Mouse (Mus musculus) stomach, postnatal 0 days (tissue): Measurements from ENCODE around the gene Zfp622. TPM values are rescaled to one million over a fixed set of nuclear protein-coding genes. Genes with fewer than 3 reads are reported as not detected.

Experiments
- ATAC-seq: fragments of 200-750 bp; cut with Nextera tagmentation; 2 replicates; pipeline ENCODE4 v1.8.0; 2017; ENCODE audit not compliant: low FRiP score, low TSS enrichment
- DNase-seq: peaks from one replicate; pipeline ENCODE4 v3.0.0-alpha.2; 2016; ENCODE audit warnings: low spot score
- H3K27ac ChIP-seq: fragments of 300-500 bp; sonication (generic); replicated peaks from 2 replicates; pipeline ENCODE4 v1.5.1; 2014; ENCODE audit warnings: mild to moderate bottlenecking, control low read depth
- H3K27me3 ChIP-seq: fragments of 300-500 bp; sonication (generic); 2 replicates; pipeline ENCODE4 v1.6.1; 2014; ENCODE audit warnings: low read length; ENCODE audit not compliant: control insufficient read depth, insufficient read depth
- H3K36me3 ChIP-seq: fragments of 300-500 bp; sonication (generic); 2 replicates; pipeline ENCODE4 v1.6.1; 2014; ENCODE audit warnings: low read length, mixed read lengths; ENCODE audit not compliant: control insufficient read depth, insufficient read depth
- H3K4me1 ChIP-seq: fragments of 300-500 bp; sonication (generic); replicated peaks from 2 replicates; pipeline ENCODE4 v1.6.1; 2014; ENCODE audit warnings: antibody characterized with exemption; ENCODE audit not compliant: control insufficient read depth, insufficient read depth
- H3K4me2 ChIP-seq: fragments of 300-500 bp; sonication (generic); replicated peaks from 2 replicates; pipeline ENCODE4 v1.6.1; 2014; ENCODE audit warnings: low read depth, mild to moderate bottlenecking, control low read depth, moderate library complexity
- H3K4me3 ChIP-seq: fragments of 300-500 bp; sonication (generic); 2 replicates; pipeline ENCODE4 v1.5.1; 2014; ENCODE audit warnings: low read depth, low read length, control low read depth
- H3K9ac ChIP-seq: fragments of 300-500 bp; sonication (generic); 2 replicates; pipeline ENCODE4 v1.6.1; 2014; ENCODE audit warnings: mild to moderate bottlenecking, low read length, control low read depth, mixed read lengths
- H3K9me3 ChIP-seq: fragments of 300-500 bp; sonication (generic); 2 replicates; pipeline ENCODE4 v1.6.1; 2016; ENCODE audit warnings: low read length; ENCODE audit not compliant: control insufficient read depth
- CTCF ChIP-seq: IDR thresholded peaks from 2 replicates; pipeline ENCODE4 v1.5.1; 2016; ENCODE audit warnings: antibody characterized with exemption, low read depth, mild to moderate bottlenecking, moderate library complexity
- EP300 ChIP-seq: optimal IDR thresholded peaks from 2 replicates; pipeline ENCODE3; 2016; ENCODE audit warnings: antibody characterized with exemption
- WGBS: fragments of 180-500 bp; shearing (Covaris S2); extraction: QIAGEN DNeasy Blood & Tissue Kit; methylation state at CpG from one replicate; pipeline ENCODE4 v1.1.7; 2014; 5-methylcytosine and 5-hydroxymethylcytosine counted together
- polyA plus RNA-seq: library from polyadenylated mRNA; unstranded; fragments of >200 nt; fragmentation: Nextera tagmentation; extraction: Ambion mirVana; gene quantifications from 2 replicates; pipeline ENCODE4 v1.2.1, GENCODE M21; 2015

The Zfp622 gene
- polyA plus RNA-seq, 1 experiment from 2014 or later: 20.1 TPM

- H3K4me1 ChIP-seq: no peaks in the 10 kb centered on the region
- WGBS: 70% methylated on average over 26 of the region's 26 CpGs
- H3K36me3 ChIP-seq: no peaks in the 10 kb centered on the region
- DNase-seq (peak; percentile 9), ATAC-seq (peak; percentile 36; the same call in 1 of the 2 replicates)
- no peak overlapping the region for H3K9ac ChIP-seq
- no peak overlapping the region for H3K4me3 ChIP-seq
- H3K9me3 ChIP-seq: no peaks in the 10 kb centered on the region
- H3K27me3 ChIP-seq: no peaks in the 10 kb centered on the region
- TF ChIP-seq EP300 (no peak), CTCF (no peak)
- H3K27ac ChIP-seq: no peak overlapping the region
- no peak overlapping the region for H3K4me2 ChIP-seq
These were observed 35.6 kb upstream of the Zfp622 start for GRCm38 (mm10) chr15:25948257-25949223.

DNA sequence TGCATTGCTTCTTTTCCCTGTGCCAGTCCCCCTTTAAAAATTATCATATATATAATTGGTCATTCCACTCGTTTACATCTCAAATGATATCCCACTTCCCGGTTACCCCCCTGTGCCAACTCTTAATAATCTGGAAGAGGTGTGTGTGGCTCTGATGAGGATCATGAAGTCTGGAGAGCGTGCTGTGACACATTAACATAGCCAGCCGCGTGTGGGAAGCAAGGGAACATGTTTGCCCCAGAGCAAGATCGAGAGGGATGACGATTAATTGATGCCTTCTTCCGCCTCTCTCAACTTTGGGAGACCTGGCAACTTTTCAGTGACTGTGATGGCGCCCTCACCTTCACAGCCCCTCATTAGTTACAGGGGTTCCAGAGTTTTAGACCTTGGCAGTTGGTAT lies 34.5 kb upstream of the Zfp622 start:
- H3K9me3 ChIP-seq: no peaks in the 10 kb centered on the region
- no peak overlapping the region for H3K9ac ChIP-seq
- no peaks in the 10 kb centered on the region for H3K36me3 ChIP-seq
- TF ChIP-seq CTCF (no peak), EP300 (no peak)
- no peak for DNase-seq
- no peaks in the 10 kb centered on the region for H3K4me1 ChIP-seq
- H3K4me2 ChIP-seq: no peak overlapping the region
- ATAC-seq: no peak
- H3K27ac ChIP-seq: no peak overlapping the region
- H3K27me3 ChIP-seq: no peaks in the 10 kb centered on the region
- WGBS: 74% methylated on average over 9 of the region's 9 CpGs
- no peak overlapping the region for H3K4me3 ChIP-seq

DNA sequence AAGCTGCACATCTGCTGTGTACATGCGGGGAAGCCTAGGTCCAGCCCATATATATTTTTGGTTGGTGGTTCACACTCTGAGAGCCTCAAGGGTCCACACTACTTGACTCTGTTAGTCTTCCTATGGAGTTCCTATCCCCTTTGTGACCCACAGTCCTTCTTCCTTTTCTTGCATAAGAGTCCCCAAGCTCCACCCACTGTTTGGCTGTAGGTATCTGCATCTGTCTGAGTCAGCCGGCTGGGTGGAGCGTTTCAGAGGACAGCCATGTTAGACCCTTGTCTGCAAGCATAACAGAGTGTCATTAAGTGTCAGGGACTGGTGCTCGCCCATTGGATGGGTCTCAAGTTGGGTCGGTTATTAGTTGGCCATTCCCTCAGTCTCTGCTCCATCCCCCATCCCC lies 33.6 kb upstream of the Zfp622 start:
- H3K36me3 ChIP-seq: no peaks in the 10 kb centered on the region
- TF ChIP-seq EP300 (no peak), CTCF (no peak)
- no peaks in the 10 kb centered on the region for H3K27me3 ChIP-seq
- 76% methylated on average over 5 of the region's 5 CpGs for WGBS
- no peak overlapping the region for H3K9ac ChIP-seq
- no peak for DNase-seq
- H3K4me2 ChIP-seq: no peak overlapping the region
- no peak overlapping the region for H3K4me3 ChIP-seq
- no peaks in the 10 kb centered on the region for H3K4me1 ChIP-seq
- ATAC-seq: 0 out of 2 replicates have a peak, but pooled peaks have one; percentile 38
- H3K9me3 ChIP-seq: no peaks in the 10 kb centered on the region
- H3K27ac ChIP-seq: no peak overlapping the region

DNA sequence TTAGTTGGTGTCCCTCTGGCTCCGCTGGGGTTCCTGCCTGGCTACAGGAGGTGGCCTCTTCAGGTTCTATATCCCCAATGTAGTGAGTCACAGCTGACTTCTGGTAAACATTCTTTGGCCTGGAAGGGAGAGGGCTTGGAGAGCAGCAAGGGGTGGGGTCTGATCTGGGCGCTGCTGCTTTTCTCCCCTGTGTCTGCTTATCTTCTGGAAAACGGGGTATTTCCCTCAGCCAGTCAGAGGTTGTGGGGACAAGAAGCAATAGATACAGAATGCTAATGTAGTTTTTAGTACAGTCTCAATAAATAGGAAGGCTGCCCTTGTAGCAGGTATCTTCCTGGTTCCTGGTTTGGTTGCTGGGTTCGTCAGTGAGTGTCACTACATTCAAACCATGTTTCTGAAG lies 33.1 kb upstream of the Zfp622 start:
- H3K9ac ChIP-seq: no peak overlapping the region
- H3K4me2 ChIP-seq: no peak overlapping the region
- H3K4me3 ChIP-seq: no peak overlapping the region
- no peak for ATAC-seq
- TF ChIP-seq EP300: no peak
- TF ChIP-seq CTCF: no peak
- no peak for DNase-seq
- no peaks in the 10 kb centered on the region for H3K4me1 ChIP-seq
- no peak overlapping the region for H3K27ac ChIP-seq
- no peaks in the 10 kb centered on the region for H3K27me3 ChIP-seq
- 59% methylated on average over 4 of the region's 4 CpGs for WGBS
- no peaks in the 10 kb centered on the region for H3K36me3 ChIP-seq
- no peaks in the 10 kb centered on the region for H3K9me3 ChIP-seq

- Histone ChIP-seq H3K27me3 (no peaks in the 10 kb centered on the region), H3K9ac (no peak overlapping the region), H3K4me2 (no peak overlapping the region), H3K4me3 (no peak overlapping the region), H3K4me1 (no peaks in the 10 kb centered on the region), H3K27ac (no peak overlapping the region), H3K9me3 (no peaks in the 10 kb centered on the region), H3K36me3 (no peaks in the 10 kb centered on the region)
- DNase-seq (no peak), ATAC-seq (no peak)
- WGBS: 65% methylated on average over 5 of the region's 5 CpGs
- TF ChIP-seq CTCF (no peak), EP300 (no peak)
These were observed 28.2 kb upstream of the Zfp622 start for GRCm38 (mm10) chr15:25956001-25956400.

GRCm38 (mm10) chr15:25956422-25957117 lies 27.6 kb upstream of the Zfp622 start:
- no peak for DNase-seq
- 42% methylated on average over 11 of the region's 11 CpGs for WGBS
- Histone ChIP-seq H3K4me1 (no peaks in the 10 kb centered on the region), H3K9ac (no peak overlapping the region), H3K36me3 (no peaks in the 10 kb centered on the region), H3K9me3 (no peaks in the 10 kb centered on the region), H3K27me3 (no peaks in the 10 kb centered on the region), H3K4me2 (no peak overlapping the region), H3K4me3 (no peak overlapping the region), H3K27ac (no peak overlapping the region)
- TF ChIP-seq CTCF (no peak), EP300 (no peak)
- no peak; the same call in 1 of the 2 replicates for ATAC-seq
